Mouse (Mus musculus): ENCODE results near the gene Tmem210. TPM values are rescaled to one million over a fixed set of nuclear protein-coding genes. Genes with fewer than 3 reads are reported as not detected.
A peak's percentile ranks its signal among the peaks of the same experiment; 100 is the strongest.

Tmem210 gene
- polyA plus RNA-seq, 1 experiment, result not detected

GRCm38 (mm10) chr2:25303931-25304656 is 16.1 kb downstream of the Tmem210 start:
- TF ChIP-seq CTCF (IDR thresholded peaks at IDR 0.05; ENCODE audit: borderline replicate concordance, extremely low read depth, insufficient read depth, insufficient read length) (no peak), POLR2A (IDR thresholded peaks at IDR 0.05; ENCODE audit: borderline replicate concordance, extremely low read depth, insufficient read depth, insufficient read length, poor library complexity, severe bottlenecking) (no peak)
- DNase-seq (ENCODE audit: low read depth), result no peak

- TF ChIP-seq POLR2A (IDR thresholded peaks at IDR 0.05; ENCODE audit: borderline replicate concordance, extremely low read depth, insufficient read depth, insufficient read length, poor library complexity, severe bottlenecking) (no peak), CTCF (IDR thresholded peaks at IDR 0.05; ENCODE audit: borderline replicate concordance, extremely low read depth, insufficient read depth, insufficient read length) (no peak)
- DNase-seq (ENCODE audit: low read depth), result peak; percentile 86
Observed at GRCm38 (mm10) chr2:25304657-25305541, 17.0 kb downstream of the Tmem210 start.

GRCm38 (mm10) chr2:25305587-25306359 is 17.8 kb downstream of the Tmem210 start:
- TF ChIP-seq CTCF (IDR thresholded peaks at IDR 0.05; ENCODE audit: borderline replicate concordance, extremely low read depth, insufficient read depth, insufficient read length) (no peak), POLR2A (IDR thresholded peaks at IDR 0.05; ENCODE audit: borderline replicate concordance, extremely low read depth, insufficient read depth, insufficient read length, poor library complexity, severe bottlenecking) (no peak)
- DNase-seq (ENCODE audit: low read depth), result no peak

- DNase-seq (ENCODE audit: low read depth), result no peak
- TF ChIP-seq CTCF (IDR thresholded peaks at IDR 0.05; ENCODE audit: borderline replicate concordance, extremely low read depth, insufficient read depth, insufficient read length) (no peak), POLR2A (IDR thresholded peaks at IDR 0.05; ENCODE audit: borderline replicate concordance, extremely low read depth, insufficient read depth, insufficient read length, poor library complexity, severe bottlenecking) (no peak)
Observed at GRCm38 (mm10) chr2:25310180-25310579, 22.2 kb downstream of the Tmem210 start.

GRCm38 (mm10) chr2:25310969-25311368 is 23.0 kb downstream of the Tmem210 start:
- no peak for TF ChIP-seq POLR2A (IDR thresholded peaks at IDR 0.05; ENCODE audit: borderline replicate concordance, extremely low read depth, insufficient read depth, insufficient read length, poor library complexity, severe bottlenecking)
- TF ChIP-seq CTCF (IDR thresholded peaks at IDR 0.05; ENCODE audit: borderline replicate concordance, extremely low read depth, insufficient read depth, insufficient read length), result no peak
- no peak for DNase-seq (ENCODE audit: low read depth)

- TF ChIP-seq POLR2A (IDR thresholded peaks at IDR 0.05; ENCODE audit: borderline replicate concordance, extremely low read depth, insufficient read depth, insufficient read length, poor library complexity, severe bottlenecking) (no peak), CTCF (IDR thresholded peaks at IDR 0.05; ENCODE audit: borderline replicate concordance, extremely low read depth, insufficient read depth, insufficient read length) (no peak)
- no peak for DNase-seq (ENCODE audit: low read depth)
Observed at GRCm38 (mm10) chr2:25311491-25311891, 23.5 kb downstream of the Tmem210 start.

GRCm38 (mm10) chr2:25318119-25318966 is 30.4 kb downstream of the Tmem210 start:
- peak; percentile 63 for DNase-seq (ENCODE audit: low read depth)
- TF ChIP-seq CTCF (IDR thresholded peaks at IDR 0.05; ENCODE audit: borderline replicate concordance, extremely low read depth, insufficient read depth, insufficient read length) (no peak), POLR2A (IDR thresholded peaks at IDR 0.05; ENCODE audit: borderline replicate concordance, extremely low read depth, insufficient read depth, insufficient read length, poor library complexity, severe bottlenecking) (no peak)

GRCm38 (mm10) chr2:25318971-25319773 is 31.2 kb downstream of the Tmem210 start, which contains the start of gene Grin1:
TSS of gene Grin1 (minus strand) at chr2:25319187.
- DNase-seq (ENCODE audit: low read depth), result peak; percentile 95
- TF ChIP-seq POLR2A (IDR thresholded peaks at IDR 0.05; ENCODE audit: borderline replicate concordance, extremely low read depth, insufficient read depth, insufficient read length, poor library complexity, severe bottlenecking) (peak; percentile 27; the same call in 1 of the 2 replicates), CTCF (IDR thresholded peaks at IDR 0.05; ENCODE audit: borderline replicate concordance, extremely low read depth, insufficient read depth, insufficient read length) (no peak)

GRCm38 (mm10) chr2:25320084-25320483 is 32.1 kb downstream of the Tmem210 start:
- no peak for DNase-seq (ENCODE audit: low read depth)
- TF ChIP-seq POLR2A (IDR thresholded peaks at IDR 0.05; ENCODE audit: borderline replicate concordance, extremely low read depth, insufficient read depth, insufficient read length, poor library complexity, severe bottlenecking), result no peak
- TF ChIP-seq CTCF (IDR thresholded peaks at IDR 0.05; ENCODE audit: borderline replicate concordance, extremely low read depth, insufficient read depth, insufficient read length), result no peak
